Mouse (Mus musculus) MEL (cell line): Measurements from ENCODE around the gene Ism1. TPM values are rescaled to one million over a fixed set of nuclear protein-coding genes. Genes with fewer than 3 reads are reported as not detected.

Experiments used
- DNase-seq: peaks from one replicate; pipeline ENCODE4 v3.0.0; 2011; ENCODE audit warnings: low read depth, low spot score
- H3K27ac ChIP-seq: 2 replicates; pipeline ENCODE4 v1.5.1; 2012; ENCODE audit warnings: low read depth, mild to moderate bottlenecking, control low read depth, low read length, moderate library complexity; ENCODE audit not compliant: control insufficient read depth
- H3K27me3 ChIP-seq, 2 experiments: fragments of 150-350 bp in 1 of 2; sonication (generic) in 1 of 2; 2 replicates each; pipeline ENCODE4 v1.6.1; 2012; ENCODE audit warnings: low read length in 2 of 2, mild to moderate bottlenecking in 2 of 2, improper control_type of control experiment in 1 of 2, moderate library complexity in 1 of 2; ENCODE audit not compliant: insufficient read depth in 2 of 2, control insufficient read depth in 1 of 2
- H3K36me3 ChIP-seq, 2 experiments: 2 replicates each; pipeline ENCODE4 v1.6.1; 2012 to 2014; ENCODE audit warnings: low read length in 2 of 2, improper control_type of control experiment in 1 of 2, inconsistent platforms in 1 of 2, mild to moderate bottlenecking in 1 of 2; ENCODE audit not compliant: insufficient read depth in 2 of 2, control insufficient read depth in 1 of 2
- H3K4me1 ChIP-seq, 2 experiments: fragments of 150-350 bp in 1 of 2; sonication (generic) in 1 of 2; 2 replicates each; pipeline ENCODE4 v1.6.1; 2012; ENCODE audit warnings: low read length in 2 of 2, improper control_type of control experiment in 1 of 2, mild to moderate bottlenecking in 1 of 2; ENCODE audit not compliant: insufficient read depth in 2 of 2, control insufficient read depth in 1 of 2
- H3K4me3 ChIP-seq, 2 experiments: fragments of 150-350 bp in 1 of 2; sonication (generic) in 1 of 2; 2 replicates each; pipeline ENCODE4 v1.5.1; 2012; ENCODE audit warnings: low read depth in 2 of 2, low read length in 2 of 2, mild to moderate bottlenecking in 2 of 2, moderate library complexity in 2 of 2, control low read depth in 1 of 2, improper control_type of control experiment in 1 of 2; ENCODE audit not compliant: control insufficient read depth in 1 of 2, insufficient read depth in 1 of 2
- H3K79me2 ChIP-seq: 2 replicates; pipeline ENCODE4 v1.6.1; 2012; ENCODE audit warnings: mild to moderate bottlenecking, low read length, moderate library complexity; ENCODE audit not compliant: control insufficient read depth, poor library complexity, insufficient read depth
- H3K9ac ChIP-seq: 2 replicates; pipeline ENCODE4 v1.6.1; 2012; ENCODE audit warnings: low read depth, mild to moderate bottlenecking, control low read depth, low read length, moderate library complexity; ENCODE audit not compliant: control insufficient read depth, poor library complexity, severe bottlenecking
- H3K9me3 ChIP-seq: fragments of 150-350 bp; sonication (generic); replicated peaks from 2 replicates; pipeline ENCODE4 v1.6.1; 2012; ENCODE audit warnings: mild to moderate bottlenecking, low read length, improper control_type of control experiment, moderate library complexity; ENCODE audit not compliant: insufficient read depth
- BHLHE40 ChIP-seq: IDR thresholded peaks from 2 replicates; pipeline ENCODE4 v1.6.1; 2012; ENCODE audit warnings: low read depth, mild to moderate bottlenecking, inconsistent platforms, low read length, improper control_type of control experiment, borderline replicate concordance
- CHD2 ChIP-seq: IDR thresholded peaks from 2 replicates; pipeline ENCODE4 v1.6.1; 2011; ENCODE audit warnings: low read length, improper control_type of control experiment
- CTCF ChIP-seq, 3 experiments: IDR thresholded peaks in 2 of 3; conservative IDR thresholded peaks in 1 of 3; 2 replicates each; pipeline ENCODE4 v1.5.1; 2011 to 2012; ENCODE audit warnings: low read length in 3 of 3, low read depth in 2 of 3, mild to moderate bottlenecking in 2 of 3, improper control_type of control experiment in 1 of 3, inconsistent platforms in 1 of 3, mixed read lengths in 1 of 3, moderate library complexity in 1 of 3; ENCODE audit not compliant: control insufficient read depth in 1 of 3, insufficient read depth in 1 of 3, poor library complexity in 1 of 3, severe bottlenecking in 1 of 3
- E2F4 ChIP-seq: IDR thresholded peaks from 2 replicates; pipeline ENCODE4 v1.6.1; 2011; ENCODE audit warnings: low read depth, low read length, improper control_type of control experiment, borderline replicate concordance
- ELF1 ChIP-seq: IDR thresholded peaks from 2 replicates; pipeline ENCODE4 v1.6.1; 2014; ENCODE audit warnings: low read depth, mild to moderate bottlenecking, inconsistent platforms, low read length, improper control_type of control experiment, moderate library complexity
- ETS1 ChIP-seq: IDR thresholded peaks from 2 replicates; pipeline ENCODE4 v1.6.1; 2012; ENCODE audit warnings: low read depth, mild to moderate bottlenecking, inconsistent platforms, low read length, improper control_type of control experiment, moderate library complexity
- GABPA ChIP-seq: IDR thresholded peaks from 2 replicates; pipeline ENCODE4 v1.6.1; 2012; ENCODE audit warnings: low read depth, mild to moderate bottlenecking, inconsistent platforms, low read length, improper control_type of control experiment, moderate library complexity
- HCFC1 ChIP-seq: IDR thresholded peaks from 2 replicates; pipeline ENCODE4 v1.6.1; 2012; ENCODE audit warnings: low read depth, mild to moderate bottlenecking, inconsistent platforms, low read length, improper control_type of control experiment, moderate library complexity
- MAX ChIP-seq: IDR thresholded peaks from 2 replicates; pipeline ENCODE4 v1.6.1; 2011; ENCODE audit warnings: low read length, improper control_type of control experiment
- MXI1 ChIP-seq: IDR thresholded peaks from 2 replicates; pipeline ENCODE4 v1.6.1; 2011; ENCODE audit warnings: mild to moderate bottlenecking, low read depth, low read length, improper control_type of control experiment
- MYB ChIP-seq: IDR thresholded peaks from 2 replicates; pipeline ENCODE4 v1.6.1; 2011; ENCODE audit warnings: mild to moderate bottlenecking, low read depth, low read length, improper control_type of control experiment
- MYC ChIP-seq: IDR thresholded peaks from 2 replicates; pipeline ENCODE4 v1.6.1; 2011; ENCODE audit warnings: low read depth, mild to moderate bottlenecking, low read length, improper control_type of control experiment, moderate library complexity
- NELFE ChIP-seq: IDR thresholded peaks from 2 replicates; pipeline ENCODE4 v1.6.1; 2011; ENCODE audit warnings: low read depth, low read length, improper control_type of control experiment
- POLR2AphosphoS2 ChIP-seq: IDR thresholded peaks from 2 replicates; pipeline ENCODE4 v1.6.1; 2011; ENCODE audit warnings: low read length, improper control_type of control experiment
- SIN3A ChIP-seq: IDR thresholded peaks from 2 replicates; pipeline ENCODE4 v1.6.1; 2012; ENCODE audit warnings: low read length, improper control_type of control experiment, inconsistent platforms
- SMC3 ChIP-seq: IDR thresholded peaks from 2 replicates; pipeline ENCODE4 v1.6.1; 2011; ENCODE audit warnings: low read depth, low read length, improper control_type of control experiment
- TAL1 ChIP-seq: IDR thresholded peaks from 2 replicates; pipeline ENCODE4 v1.6.1; 2012; ENCODE audit warnings: mild to moderate bottlenecking, inconsistent platforms, low read length, moderate library complexity, mixed read lengths
- TBP ChIP-seq: IDR thresholded peaks from 2 replicates; pipeline ENCODE4 v1.8.0; 2011; ENCODE audit warnings: low read depth, low read length, improper control_type of control experiment
- UBTF ChIP-seq: IDR thresholded peaks from 2 replicates; pipeline ENCODE4 v1.6.1; 2012; ENCODE audit warnings: low read depth, mild to moderate bottlenecking, inconsistent platforms, low read length, improper control_type of control experiment, moderate library complexity, borderline replicate concordance; ENCODE audit not compliant: insufficient read depth
- USF1 ChIP-seq: IDR thresholded peaks from 2 replicates; pipeline ENCODE4 v1.6.1; 2014; ENCODE audit warnings: low read depth, mild to moderate bottlenecking, inconsistent platforms, low read length, improper control_type of control experiment, moderate library complexity
- ZC3H11A ChIP-seq: IDR thresholded peaks from 2 replicates; pipeline ENCODE4 v1.6.1; 2012; ENCODE audit warnings: low read depth, mild to moderate bottlenecking, inconsistent platforms, low read length, improper control_type of control experiment
- ZNF384 ChIP-seq: IDR thresholded peaks from 2 replicates; pipeline ENCODE4 v1.6.1; 2012; ENCODE audit warnings: low read depth, mild to moderate bottlenecking, inconsistent platforms, low read length, improper control_type of control experiment
- polyA plus RNA-seq, 2 experiments: library from polyadenylated mRNA; stranded (reverse) in 1 of 2; unstranded in 1 of 2; fragments of >175 nt in 1 of 2; fragments of >200 nt in 1 of 2; gene quantifications; 2 replicates each; pipeline versions ENCODE4 v1.2.1 to v1.2.4; 2012; ENCODE audit warnings: low replicate concordance in 2 of 2, low read depth in 1 of 2; ENCODE audit not compliant: insufficient read length in 2 of 2, insufficient read depth in 1 of 2, missing spikeins in 1 of 2
- total RNA-seq: library from RNA; depleted of rRNA; stranded (reverse); fragments of 300-350 nt; gene quantifications from 2 replicates; pipeline ENCODE4 v1.2.3, GENCODE M21; 2012

Gene Ism1
- total and polyA plus RNA-seq, 3 experiments: not detected

DNA sequence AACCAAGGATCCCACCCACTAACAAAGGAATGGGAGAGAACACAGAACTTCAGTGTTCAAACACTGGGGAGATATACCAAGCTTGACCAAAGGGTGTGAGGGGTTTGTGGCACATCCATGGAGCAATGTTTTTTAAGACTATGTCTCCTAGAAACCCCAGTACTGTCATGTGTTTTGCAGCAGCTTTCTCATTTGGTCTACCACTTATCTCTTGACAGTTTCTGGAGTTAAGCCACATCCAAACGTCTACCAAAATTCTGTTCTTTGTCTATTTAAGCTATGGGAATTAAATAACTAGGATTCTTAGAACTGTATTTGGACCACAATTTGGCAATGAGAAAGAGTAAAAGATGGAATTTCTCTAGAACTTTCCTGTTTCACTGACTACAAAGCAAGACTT lies 106.5 kb downstream of the Ism1 start:
- no peak for DNase-seq
- H3K36me3 ChIP-seq: no peaks in the 10 kb centered on the region
- no peak overlapping the region for H3K9ac ChIP-seq
- H3K4me1 ChIP-seq: no peaks in the 10 kb centered on the region
- H3K27ac ChIP-seq: no peak overlapping the region
- TF ChIP-seq MYB (no peak), E2F4 (no peak), MYC (no peak), MAX (no peak), TAL1 (no peak), MXI1 (no peak), SIN3A (no peak), NELFE (no peak), GABPA (no peak), HCFC1 (no peak), POLR2AphosphoS2 (no peak), CTCF (IDR thresholded peaks at IDR 0.05 in 2 of 3, conservative IDR thresholded peaks at IDR 0.05 in 1 of 3; ENCODE audit: control insufficient read depth in 1 of 3, insufficient read depth in 1 of 3, low read depth in 2 of 3, low read length in 3 of 3, poor library complexity in 1 of 3, severe bottlenecking in 1 of 3) (no peak), CHD2 (no peak), ELF1 (no peak), BHLHE40 (no peak), TBP (no peak), UBTF (no peak), USF1 (no peak), SMC3 (no peak)
- H3K4me3 ChIP-seq: no peak overlapping the region
- no peaks in the 10 kb centered on the region for H3K27me3 ChIP-seq
- H3K9me3 ChIP-seq: no peaks in the 10 kb centered on the region
- H3K79me2 ChIP-seq: no peaks in the 10 kb centered on the region

DNA sequence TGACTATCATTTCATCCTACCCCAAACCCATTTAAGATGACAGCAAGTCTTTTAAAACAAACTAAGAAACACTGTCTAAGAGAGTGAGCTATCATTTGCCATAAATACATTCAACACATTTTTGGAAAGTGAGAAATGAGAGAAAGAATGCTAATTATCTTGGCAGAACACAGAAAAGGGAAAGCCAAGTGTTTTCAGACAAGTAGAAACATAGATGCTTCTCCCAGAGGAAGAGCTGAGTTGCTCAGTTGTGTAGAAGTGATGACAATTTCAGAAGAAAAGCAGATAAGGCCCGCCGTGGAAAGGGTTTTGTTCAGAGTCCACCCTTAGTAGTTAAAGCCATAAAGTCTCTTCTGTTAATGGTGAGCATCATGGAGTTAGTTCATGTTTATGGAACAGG lies 107.0 kb downstream of the Ism1 start:
- Histone ChIP-seq H3K79me2 (no peaks in the 10 kb centered on the region), H3K9me3 (no peaks in the 10 kb centered on the region), H3K9ac (no peak overlapping the region)
- no peak for DNase-seq
- TF ChIP-seq ZC3H11A (no peak), BHLHE40 (no peak), TAL1 (no peak), ETS1 (no peak), ZNF384 (no peak)
- TF ChIP-seq, all 39 proteins: peak for 0
- Histone ChIP-seq H3K27me3 (no peaks in the 10 kb centered on the region), H3K4me1 (no peaks in the 10 kb centered on the region), H3K27ac (no peak overlapping the region), H3K4me3 (no peak overlapping the region), H3K36me3 (no peaks in the 10 kb centered on the region)
